Mouse (Mus musculus): ENCODE results near the gene Evx1. TPM values are rescaled to one million over a fixed set of nuclear protein-coding genes. Genes with fewer than 3 reads are reported as not detected.

Evx1 gene
- total and polyA plus RNA-seq, 3 experiments = not detected

DNA sequence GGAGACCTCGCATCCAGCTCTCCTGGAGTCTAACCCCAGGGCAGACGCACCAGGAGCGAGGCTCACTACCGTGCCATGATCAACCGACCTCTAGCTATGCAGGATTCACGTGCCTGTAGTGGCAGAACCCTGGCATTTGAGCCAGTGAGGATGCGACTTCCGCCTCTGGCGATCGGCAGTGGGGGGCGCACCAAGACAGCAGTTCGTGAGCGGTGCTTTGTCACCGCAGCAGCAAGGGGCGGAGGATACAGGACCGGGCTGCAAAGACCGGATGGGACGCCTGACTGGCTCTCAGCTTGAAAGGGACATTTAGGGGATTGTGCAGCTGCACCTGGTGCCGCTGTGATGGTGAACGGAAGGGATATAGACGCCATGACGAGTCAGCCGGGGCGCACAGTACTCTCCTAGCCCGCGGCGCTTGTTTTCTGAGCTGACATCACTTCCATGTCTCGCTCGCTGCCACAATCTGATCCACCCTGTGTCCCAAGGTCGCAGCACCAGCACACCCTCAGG lies 7.4 kb upstream of the Evx1 start:
- Histone ChIP-seq H3K9ac (ENCODE audit: insufficient read depth, low read depth) (no peak overlapping the region; the same call in 1 of the 2 replicates), H3K79me2 (replicated peaks; ENCODE audit: control insufficient read depth, extremely low read depth, insufficient read depth, poor library complexity, severe bottlenecking) (no peaks in the 10 kb centered on the region), H3K4me2 (ENCODE audit: insufficient read depth, low read depth, poor library complexity, severe bottlenecking) (peak overlapping the region; percentile 44), H3K27me3 (replicated peaks) (no peaks in the 10 kb centered on the region), H3K4me1 (ENCODE audit: control insufficient read depth in 1 of 2, insufficient read depth in 2 of 2) (peaks cover 0 to 15% of the 10 kb centered on the region in 2 experiments; a peak in 2 of 4 replicates), H3K4me3 (replicated peaks in 1 of 3; ENCODE audit: low read depth in 2 of 3, low read length in 2 of 3, poor library complexity in 1 of 3) (peak overlapping the region; percentile 26 to 52 (median 47)), H3K27ac (ENCODE audit: insufficient read depth, low read depth) (no peak overlapping the region), H3K36me3 (replicated peaks in 1 of 2; ENCODE audit: control insufficient read depth in 1 of 2, insufficient read depth in 1 of 2, low read length in 1 of 2) (no peaks in the 10 kb centered on the region), H3K9me3 (replicated peaks; ENCODE audit: low read length) (peaks cover 3% of the 10 kb centered on the region)
- DNase-seq (ENCODE audit: extremely low read depth) = peak; percentile 84
- dilution Hi-C loops (cut with MboI; ENCODE audit: extremely low pct_ligation_motif_present, extremely low pct_unique_long_range_greater_than_20kb, low sequenced_read_pairs) (no loop called here), in situ Hi-C loops (cut with MboI; ENCODE audit: low pct_ligation_motif_present, low pct_unique_long_range_greater_than_20kb, low sequenced_read_pairs) (loop anchor here (10.0 kb wide), 1 partner anchor 529 kb away; no protein-coding TSS in a partner anchor)
- TF ChIP-seq NELFE (IDR thresholded peaks at IDR 0.05; ENCODE audit: low read depth, low read length) = peak; percentile 41; the same call in 1 of the 2 replicates
- no peak for TF ChIP-seq POLR2A (IDR thresholded peaks at IDR 0.05; ENCODE audit: low read depth, low read length)
- TF ChIP-seq POLR2AphosphoS2 (IDR thresholded peaks at IDR 0.05; ENCODE audit: low read depth, low read length) = no peak
- no peak for TF ChIP-seq HCFC1 (IDR thresholded peaks at IDR 0.05; ENCODE audit: low read depth, low read length)
- TF ChIP-seq ZNF384 (IDR thresholded peaks at IDR 0.05; ENCODE audit: low read depth, low read length) = 0 out of 2 replicates have a peak, but pooled peaks have one; percentile 17
- TF ChIP-seq NRF1 (IDR thresholded peaks at IDR 0.05; ENCODE audit: low read depth, low read length) = no peak
- TF ChIP-seq JUND (conservative IDR thresholded peaks at IDR 0.05; ENCODE audit: low read depth, low read length) = no peak
- TF ChIP-seq MAFK (IDR thresholded peaks at IDR 0.05; ENCODE audit: insufficient replicate concordance, low read length) = no peak
- no peak for TF ChIP-seq TBP (conservative IDR thresholded peaks at IDR 0.05; ENCODE audit: low read depth, low read length)
- peak; percentile 94 for TF ChIP-seq BHLHE40 (IDR thresholded peaks at IDR 0.05; ENCODE audit: low read depth, low read length)
- peak; percentile 80 for TF ChIP-seq SMC3 (IDR thresholded peaks at IDR 0.05; ENCODE audit: low read depth, low read length)
- TF ChIP-seq ZC3H11A (IDR thresholded peaks at IDR 0.05; ENCODE audit: low read depth, low read length) = peak; percentile 60
- peak; percentile 89 for TF ChIP-seq RAD21 (IDR thresholded peaks at IDR 0.05; ENCODE audit: low read depth, low read length)
- peak in 1 of 2 experiments; percentile 85; a peak in 2 of 4 replicates for TF ChIP-seq CTCF (conservative IDR thresholded peaks at IDR 0.05 in 1 of 2, IDR thresholded peaks at IDR 0.05 in 1 of 2; ENCODE audit: low read depth in 2 of 2, low read length in 2 of 2)
- peak; percentile 65; the same call in 1 of the 2 replicates for TF ChIP-seq MAX (IDR thresholded peaks at IDR 0.05; ENCODE audit: low read length)
- no peak for TF ChIP-seq GABPA (IDR thresholded peaks at IDR 0.05; ENCODE audit: insufficient replicate concordance, low read depth, low read length)
- TF ChIP-seq MAZ (IDR thresholded peaks at IDR 0.05; ENCODE audit: low read depth, low read length) = 0 out of 2 replicates have a peak, but pooled peaks have one; percentile 67
- TF ChIP-seq ZMIZ1 (IDR thresholded peaks at IDR 0.05; ENCODE audit: low read depth, low read length) = 0 out of 2 replicates have a peak, but pooled peaks have one; percentile 39
- no peak for TF ChIP-seq USF1 (IDR thresholded peaks at IDR 0.05; ENCODE audit: low read depth, low read length)
- peak; percentile 93 for TF ChIP-seq ELF1 (IDR thresholded peaks at IDR 0.05; ENCODE audit: low read depth, low read length)
- TF ChIP-seq EP300 (IDR thresholded peaks at IDR 0.05; ENCODE audit: low read length) = peak; percentile 39; the same call in 1 of the 2 replicates
- no peak for TF ChIP-seq JUN (IDR thresholded peaks at IDR 0.05; ENCODE audit: insufficient read depth, low read depth, low read length)
- no peak for TF ChIP-seq USF2 (conservative IDR thresholded peaks at IDR 0.05; ENCODE audit: low read depth, low read length)
- peak; percentile 31; the same call in 1 of the 2 replicates for TF ChIP-seq MYC (IDR thresholded peaks at IDR 0.05; ENCODE audit: low read depth, low read length)
- TF ChIP-seq RCOR1 (conservative IDR thresholded peaks at IDR 0.05; ENCODE audit: low read depth, low read length) = peak; percentile 44; the same call in 1 of the 2 replicates
- no peak for TF ChIP-seq E2F4 (IDR thresholded peaks at IDR 0.05; ENCODE audit: insufficient replicate concordance, low read depth, low read length)
- TF ChIP-seq KAT2A (IDR thresholded peaks at IDR 0.05; ENCODE audit: insufficient replicate concordance, low read length) = 0 out of 2 replicates have a peak, but pooled peaks have one; percentile 34
- peak; percentile 54 for TF ChIP-seq ETS1 (conservative IDR thresholded peaks at IDR 0.05; ENCODE audit: low read depth, low read length)
- TF ChIP-seq IRF4 (IDR thresholded peaks at IDR 0.05; ENCODE audit: low read depth, low read length) = peak; percentile 41; the same call in 1 of the 2 replicates
- TF ChIP-seq CHD1 (IDR thresholded peaks at IDR 0.05; ENCODE audit: low read depth, low read length) = no peak
- TF ChIP-seq MEF2A (IDR thresholded peaks at IDR 0.05; ENCODE audit: borderline replicate concordance, low read depth, low read length) = peak; percentile 53; the same call in 1 of the 2 replicates
- no peak for TF ChIP-seq UBTF (IDR thresholded peaks at IDR 0.05; ENCODE audit: low read depth, low read length)
- peak; percentile 68; the same call in 1 of the 2 replicates for TF ChIP-seq SIN3A (IDR thresholded peaks at IDR 0.05; ENCODE audit: low read length)
- TF ChIP-seq TCF12 (IDR thresholded peaks at IDR 0.05; ENCODE audit: low read depth, low read length) = peak; percentile 72
- TF ChIP-seq ZKSCAN1 (IDR thresholded peaks at IDR 0.05; ENCODE audit: borderline replicate concordance, low read depth, low read length) = no peak
- no peak for TF ChIP-seq PAX5 (IDR thresholded peaks at IDR 0.05; ENCODE audit: low read length)
- peak; percentile 70 for TF ChIP-seq MXI1 (IDR thresholded peaks at IDR 0.05; ENCODE audit: low read depth, low read length)
- TF ChIP-seq CHD2 (IDR thresholded peaks at IDR 0.05; ENCODE audit: low read length) = peak; percentile 27; the same call in 1 of the 2 replicates
